Mouse (Mus musculus): ENCODE measurements at regions not wholly inside any gene's neighbourhood (a gene's known extent, or its start where the extent isn't known, plus 50 kb on each side); places are given as distances from the start of the nearest gene placed in this dataset.
"Not testable (repeated sequence)": the region's sequence is repeated elsewhere in the genome, so short reads cannot be mapped to it uniquely, and the experiment has no call there.

DNA sequence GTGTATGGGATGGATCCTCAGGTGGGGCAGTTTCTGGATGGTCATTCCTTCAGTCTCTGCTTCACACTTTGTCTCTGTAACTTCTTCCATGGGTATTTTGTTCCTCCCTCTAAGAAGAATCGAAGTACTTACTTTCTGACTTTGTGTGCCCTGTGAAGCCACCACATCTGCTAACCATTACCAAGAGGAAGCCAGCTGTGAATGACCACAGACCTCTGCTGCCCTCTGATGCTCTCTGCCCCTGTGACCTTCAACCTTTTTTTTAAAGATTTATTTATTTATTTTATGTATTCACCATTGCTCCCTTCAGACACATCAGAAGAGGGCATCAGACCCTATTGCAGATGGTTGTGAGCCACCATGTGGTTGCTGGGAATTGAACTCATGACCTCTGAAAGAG lies 475.7 kb upstream of the Gulo start:
- not testable (repeated sequence) for DNase-seq (ENCODE audit: low spot score)

DNA sequence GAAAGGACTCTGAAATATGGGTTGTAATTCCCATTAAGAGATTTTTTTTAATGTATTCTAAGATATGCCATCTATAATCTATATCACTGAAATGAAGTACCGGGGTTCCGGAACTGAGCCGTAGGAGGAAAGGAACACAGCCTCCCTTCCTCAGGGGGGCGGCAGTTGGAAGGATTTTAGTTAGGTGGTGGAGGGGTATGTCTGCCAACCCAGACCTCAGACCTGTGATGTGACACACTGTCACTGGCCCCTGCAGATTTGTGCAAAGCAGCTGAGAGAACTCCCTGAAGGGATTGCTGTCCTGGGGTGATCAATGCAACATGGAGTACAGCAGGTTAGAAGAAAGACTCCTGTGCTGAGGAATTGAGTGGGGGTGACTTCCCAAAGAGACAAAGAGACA lies 470.2 kb upstream of the Gulo start:
- DNase-seq (ENCODE audit: low spot score) = no peak

DNA sequence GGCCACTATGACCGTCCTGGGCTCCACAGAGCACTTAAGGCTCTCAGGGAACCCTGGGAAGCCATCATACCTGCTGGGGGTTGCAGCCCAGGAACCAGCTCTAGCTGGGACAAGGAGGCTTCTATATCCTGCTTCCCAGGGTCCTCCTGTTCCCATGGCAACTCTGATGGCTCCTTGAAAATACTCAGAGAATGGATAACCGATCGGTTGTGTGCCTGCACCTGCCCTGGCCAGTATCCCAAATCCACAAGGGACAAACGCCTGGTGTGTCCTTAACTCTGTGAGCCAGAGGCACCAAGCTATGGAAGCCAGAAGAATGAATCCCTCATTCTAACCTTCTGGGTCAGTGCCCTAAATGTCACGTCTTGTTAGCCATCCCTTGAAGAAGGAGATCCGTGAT lies 469.6 kb upstream of the Gulo start:
- DNase-seq (ENCODE audit: low spot score) = no peak

DNA sequence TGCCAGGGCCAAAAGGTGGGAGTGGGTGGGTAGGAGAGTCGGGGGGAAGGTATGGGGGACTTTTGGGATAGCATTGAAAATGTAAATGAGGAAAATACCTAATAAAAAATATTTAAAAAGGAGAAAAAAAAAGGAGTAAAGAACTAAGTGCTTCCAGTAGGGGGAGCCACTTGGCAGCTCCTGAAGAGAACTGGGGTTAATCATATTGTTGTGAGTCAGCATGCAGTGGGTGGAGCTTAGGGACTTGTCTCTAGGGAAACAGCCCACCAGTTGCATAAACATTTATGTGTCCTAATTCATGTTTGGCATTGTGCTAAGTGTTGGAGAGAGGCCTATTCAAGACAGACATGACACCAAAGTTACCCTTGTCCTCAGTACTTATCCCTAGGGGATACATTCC lies 466.0 kb upstream of the Gulo start:
- DNase-seq (ENCODE audit: low spot score) = no peak

DNA sequence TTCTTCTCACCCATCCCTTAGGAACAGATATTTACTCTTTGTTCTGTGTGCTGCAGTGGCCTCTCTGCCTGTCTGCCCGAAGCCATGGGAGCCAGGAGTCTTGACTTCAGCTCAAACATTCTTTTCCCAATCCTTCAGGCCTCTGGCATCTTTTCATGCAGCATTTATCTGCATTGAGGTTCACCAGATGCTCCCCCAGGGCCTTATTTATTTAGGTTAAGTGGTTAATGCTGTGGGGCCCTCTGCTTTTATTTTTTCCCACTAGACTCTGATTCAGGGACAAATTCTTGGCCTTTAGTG lies 464.2 kb upstream of the Gulo start:
- no peak for DNase-seq (ENCODE audit: low spot score)

DNA sequence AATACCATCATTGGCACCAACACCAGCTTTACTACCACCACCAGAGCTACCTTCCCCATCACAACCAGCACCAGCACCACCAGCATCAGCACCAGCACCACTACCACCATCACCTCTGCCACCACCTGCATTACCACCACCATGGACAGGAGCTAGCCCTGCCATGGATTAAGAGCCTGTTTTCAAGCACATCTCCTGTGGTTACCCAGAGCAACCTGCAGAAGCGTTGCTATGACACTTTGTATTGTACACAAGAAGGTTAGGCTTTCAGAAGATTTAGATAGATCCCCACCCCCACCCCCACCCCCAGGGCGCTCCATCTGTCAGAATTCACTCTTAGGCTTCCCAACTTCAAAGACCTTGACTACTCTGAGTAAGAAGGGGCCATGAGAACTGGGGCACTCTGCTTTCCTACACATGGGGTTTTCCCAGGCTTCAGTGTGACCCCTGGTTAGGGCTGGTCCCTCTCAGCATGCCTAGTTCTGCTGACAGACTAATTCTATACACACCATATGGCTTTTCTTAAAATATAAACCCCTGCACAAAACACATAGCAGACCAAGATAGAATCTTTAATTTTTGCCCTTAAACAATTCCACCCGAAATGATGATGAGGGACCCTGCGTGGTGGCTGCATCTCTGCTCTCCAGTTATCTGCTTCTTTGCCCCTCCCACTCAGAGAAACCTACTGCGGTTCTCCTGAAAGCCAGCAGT lies 463.7 kb upstream of the Gulo start:
- no peak for DNase-seq (ENCODE audit: low spot score)

DNA sequence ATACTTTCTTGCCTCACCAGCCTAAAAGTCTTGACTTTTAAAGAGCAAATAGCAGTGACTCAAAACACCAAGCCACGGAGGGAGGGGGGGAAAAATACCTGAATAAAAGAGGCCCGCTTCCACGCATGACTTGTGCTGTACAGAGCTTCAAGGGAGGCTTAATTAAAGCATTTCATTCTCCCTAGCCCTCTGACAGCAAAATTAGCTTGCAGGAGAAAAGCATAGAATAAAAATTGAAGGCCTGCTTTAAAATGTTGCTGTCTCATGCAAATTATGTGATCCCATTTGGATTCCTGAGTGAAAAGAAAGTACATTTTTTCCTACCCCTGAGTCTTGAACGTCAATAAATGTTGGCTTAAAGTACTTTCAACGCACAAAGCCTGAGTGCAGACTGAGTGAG lies 453.1 kb upstream of the Gulo start:
- no peak for DNase-seq (ENCODE audit: low spot score)

DNA sequence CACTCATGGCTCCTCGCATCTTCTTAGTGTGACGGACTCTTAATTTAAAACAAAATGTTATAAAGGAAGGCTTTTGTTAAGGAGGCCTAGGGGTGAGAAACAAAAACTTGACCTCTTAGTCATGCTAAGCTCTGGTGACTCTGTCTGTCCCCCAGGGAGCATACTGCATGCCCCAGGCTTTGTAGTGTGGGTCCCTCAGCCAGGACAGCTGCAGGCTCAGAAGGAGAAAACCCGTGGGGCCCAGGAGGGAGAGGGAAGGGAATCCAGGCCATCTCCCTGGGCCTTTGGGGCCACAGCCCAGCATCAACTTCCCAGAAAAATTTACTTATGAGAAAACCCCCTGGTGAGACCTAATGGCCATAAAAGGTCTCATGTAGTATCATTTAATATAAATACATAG lies 451.8 kb upstream of the Gulo start:
- no peak for DNase-seq (ENCODE audit: low spot score)

DNA sequence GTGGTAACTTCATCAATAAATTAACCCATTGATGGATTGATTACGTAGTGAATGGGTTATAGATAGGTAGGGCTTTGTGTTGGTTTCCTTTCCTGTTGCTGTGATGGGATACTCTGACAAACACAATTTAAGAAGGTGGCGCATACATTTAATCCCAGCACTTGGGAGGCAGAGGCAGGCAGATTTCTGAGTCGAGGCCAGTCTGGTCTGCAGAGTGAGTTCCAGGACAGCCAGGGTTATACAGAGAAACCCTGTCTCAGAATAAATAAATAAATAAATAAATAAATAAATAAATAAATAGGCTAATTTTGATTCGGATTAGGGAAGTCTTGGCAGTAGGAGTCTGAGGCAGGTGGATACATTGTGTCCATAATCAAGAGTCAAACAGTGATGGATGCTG lies 449.7 kb upstream of the Gulo start:
- DNase-seq (ENCODE audit: low spot score) = no peak

DNA sequence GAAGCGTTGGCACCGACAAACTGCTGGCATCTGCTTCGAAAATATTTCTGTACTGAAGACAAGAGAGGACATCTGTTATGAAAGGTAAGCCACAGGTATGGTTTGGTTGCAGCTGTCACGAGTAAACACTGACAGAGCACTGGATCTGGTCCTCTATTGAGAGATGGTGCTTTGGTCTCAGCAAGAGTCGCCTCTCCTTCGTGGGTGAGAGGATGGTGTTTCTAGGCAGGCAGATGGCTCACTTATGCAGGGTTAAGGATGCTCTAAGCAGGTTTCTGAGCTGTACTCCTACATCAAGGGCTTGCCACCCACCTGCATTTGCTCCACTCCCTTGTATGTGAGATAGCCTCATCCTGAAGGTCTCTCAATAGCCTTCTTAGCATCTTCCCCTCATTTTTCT lies 448.3 kb upstream of the Gulo start:
- DNase-seq (ENCODE audit: low spot score) = no peak

DNA sequence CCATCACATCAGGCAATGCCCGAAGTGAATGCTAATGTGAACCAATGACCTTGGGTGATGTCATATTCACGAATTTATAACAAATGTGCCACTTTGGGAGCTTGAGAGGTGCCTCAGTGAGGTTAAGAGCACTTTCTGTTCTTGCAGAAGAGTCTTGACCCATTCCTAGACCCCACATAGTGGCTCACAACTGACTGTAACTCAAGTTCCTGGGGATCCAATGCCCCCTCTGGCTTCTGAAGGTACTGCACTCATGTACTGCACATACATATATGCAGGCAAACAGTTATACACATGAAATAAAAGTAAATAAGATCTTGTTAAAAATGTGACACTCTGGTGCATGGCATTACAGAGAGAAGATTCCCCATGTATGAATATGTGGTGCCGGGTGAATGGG lies 443.8 kb upstream of the Gulo start:
- no peak for DNase-seq (ENCODE audit: low spot score)

DNA sequence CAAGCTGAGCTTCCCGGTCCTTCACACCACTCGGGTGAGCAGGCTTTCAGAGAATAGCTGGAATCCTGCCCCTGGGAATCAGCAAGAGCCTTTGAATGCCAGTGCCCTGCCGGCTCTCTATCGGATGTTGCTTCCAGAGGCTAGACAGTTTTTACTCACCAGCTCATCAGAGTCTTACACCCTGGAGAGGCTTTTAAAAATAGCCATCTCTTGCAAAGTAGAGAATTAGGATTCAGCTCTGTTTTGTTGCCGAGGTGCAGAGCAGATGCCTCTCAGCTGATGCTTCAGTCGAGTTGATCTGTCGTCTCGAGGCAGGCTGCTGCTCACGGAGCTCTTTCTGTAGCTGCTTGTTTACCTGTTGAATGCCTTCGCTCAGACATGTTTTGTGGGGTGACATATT lies 441.3 kb upstream of the Gulo start:
- no peak for DNase-seq (ENCODE audit: low spot score)

DNA sequence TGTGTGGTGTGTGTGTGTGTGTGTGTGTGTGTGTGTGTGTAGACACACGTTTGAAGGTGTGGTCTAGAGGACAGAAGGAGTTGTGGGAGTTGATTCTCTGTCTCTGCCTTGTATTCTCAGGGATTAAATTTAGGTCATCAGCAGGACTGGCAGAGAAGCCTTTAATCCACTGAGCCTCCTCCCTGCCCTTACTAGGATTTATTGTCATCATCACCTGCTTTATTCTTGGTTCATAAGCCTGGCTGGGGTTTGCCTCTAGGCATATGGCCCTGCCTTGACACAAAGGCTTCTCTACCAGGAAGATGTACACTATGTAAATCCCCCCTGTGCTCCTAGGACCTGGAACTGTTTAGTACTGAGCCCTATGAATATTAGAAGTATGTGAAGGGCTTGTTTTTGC lies 433.6 kb upstream of the Gulo start:
- no peak for DNase-seq (ENCODE audit: low spot score)

DNA sequence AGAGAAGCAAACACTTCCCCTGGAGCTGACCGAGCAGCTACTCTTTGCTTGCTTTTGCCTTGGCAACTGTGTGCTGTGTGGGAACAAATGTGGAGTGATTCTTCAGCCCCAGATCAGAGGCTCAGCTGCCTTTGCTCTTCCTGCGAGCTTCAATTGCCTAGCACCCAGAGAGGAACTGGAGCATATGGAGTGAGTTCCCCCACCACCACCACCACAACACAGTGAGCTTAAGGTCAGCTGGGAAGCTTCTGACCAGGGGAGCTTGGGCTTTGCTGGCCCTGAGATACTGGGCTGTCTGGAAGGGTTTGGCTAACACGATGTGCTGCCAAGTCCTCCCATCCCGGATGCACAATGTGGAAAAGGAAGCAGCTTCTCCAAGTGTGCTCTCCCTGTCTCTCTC lies 432.8 kb upstream of the Gulo start:
- DNase-seq (ENCODE audit: low spot score) = peak; percentile 64

DNA sequence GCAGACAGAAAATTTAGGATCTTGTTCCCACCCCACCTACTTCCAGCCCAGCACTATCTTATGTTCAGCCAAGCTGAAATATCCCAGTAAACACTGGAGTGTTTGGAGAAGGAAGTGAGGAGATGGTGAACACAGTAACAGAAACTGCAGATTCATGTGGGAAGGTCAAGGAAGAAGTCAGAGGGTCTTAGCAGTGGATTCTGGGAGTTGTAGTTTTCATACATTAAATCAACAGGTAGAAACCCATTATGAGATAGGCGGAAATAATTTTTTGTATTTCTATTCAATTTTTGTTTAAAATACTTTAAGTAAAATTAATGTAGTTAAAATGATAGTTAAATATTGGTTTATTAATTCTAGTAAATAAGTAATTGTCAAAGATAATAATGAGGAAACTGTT lies 429.6 kb upstream of the Gulo start:
- DNase-seq (ENCODE audit: low spot score) = no peak

DNA sequence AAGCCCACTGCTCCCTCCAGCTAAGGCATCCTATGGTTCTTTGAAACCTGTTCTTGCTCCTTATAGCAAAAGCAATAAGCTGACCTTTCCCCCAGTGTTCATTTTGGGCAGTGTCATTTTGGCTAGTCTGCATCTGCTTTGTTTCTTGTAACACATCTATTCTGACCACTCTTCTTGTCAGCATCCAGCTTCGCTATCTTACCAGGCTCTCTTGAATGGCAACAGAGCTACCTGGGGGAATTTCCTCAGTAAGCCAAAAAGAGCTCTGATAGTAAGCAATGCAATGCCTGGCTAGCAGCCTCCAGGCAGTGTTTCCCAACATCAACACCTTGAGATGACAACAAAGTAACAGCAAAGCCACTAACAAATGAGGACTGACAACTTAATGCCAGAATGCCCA lies 429.0 kb upstream of the Gulo start:
- no peak for DNase-seq (ENCODE audit: low spot score)

DNA sequence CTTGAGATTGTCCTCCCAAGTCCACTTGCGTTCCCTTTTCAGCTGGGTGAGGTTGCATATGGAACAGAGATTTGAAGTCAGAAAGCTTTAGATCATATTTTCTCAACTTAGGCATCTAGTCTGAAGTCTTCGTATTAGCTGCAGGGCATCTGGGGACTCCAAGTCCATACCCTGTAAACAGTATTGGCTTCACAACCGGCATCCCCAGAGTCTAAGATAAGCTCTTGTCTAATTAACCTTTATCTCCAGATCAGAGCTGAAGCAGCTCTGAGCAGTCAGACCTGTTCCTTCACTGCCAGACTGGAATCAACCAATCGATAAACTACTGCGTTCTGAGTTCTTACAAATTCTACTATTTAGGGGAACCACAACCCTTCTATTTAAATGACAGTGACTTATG lies 422.6 kb upstream of the Gulo start:
- DNase-seq (ENCODE audit: low spot score) = no peak

DNA sequence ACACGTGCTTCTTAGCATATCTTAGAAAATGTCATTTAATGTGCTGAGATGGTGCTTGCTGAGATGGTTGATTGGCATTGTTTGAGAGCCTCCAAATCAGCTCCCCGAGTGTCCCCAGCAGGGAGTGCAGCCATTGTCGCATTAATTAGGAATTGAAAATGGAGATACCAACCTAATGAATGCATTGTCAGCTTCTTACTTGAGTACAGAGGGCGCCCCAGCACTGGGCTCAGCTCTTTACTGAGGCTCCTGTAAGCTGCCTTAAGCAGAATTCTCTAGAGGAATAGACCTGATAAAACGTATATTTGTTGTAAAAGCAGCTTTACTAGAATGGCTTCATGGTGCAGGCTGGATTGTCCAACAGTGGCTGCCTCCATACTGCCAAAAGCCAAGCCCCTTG lies 415.1 kb upstream of the Gulo start:
- DNase-seq (ENCODE audit: low spot score) = no peak
